Mouse (Mus musculus): Measurements from ENCODE around the gene Eme1. TPM values are rescaled to one million over a fixed set of nuclear protein-coding genes. Genes with fewer than 3 reads are reported as not detected.

Gene Eme1
- polyA plus RNA-seq, 1 experiment from 2014 or later, result 25.0 TPM

DNA sequence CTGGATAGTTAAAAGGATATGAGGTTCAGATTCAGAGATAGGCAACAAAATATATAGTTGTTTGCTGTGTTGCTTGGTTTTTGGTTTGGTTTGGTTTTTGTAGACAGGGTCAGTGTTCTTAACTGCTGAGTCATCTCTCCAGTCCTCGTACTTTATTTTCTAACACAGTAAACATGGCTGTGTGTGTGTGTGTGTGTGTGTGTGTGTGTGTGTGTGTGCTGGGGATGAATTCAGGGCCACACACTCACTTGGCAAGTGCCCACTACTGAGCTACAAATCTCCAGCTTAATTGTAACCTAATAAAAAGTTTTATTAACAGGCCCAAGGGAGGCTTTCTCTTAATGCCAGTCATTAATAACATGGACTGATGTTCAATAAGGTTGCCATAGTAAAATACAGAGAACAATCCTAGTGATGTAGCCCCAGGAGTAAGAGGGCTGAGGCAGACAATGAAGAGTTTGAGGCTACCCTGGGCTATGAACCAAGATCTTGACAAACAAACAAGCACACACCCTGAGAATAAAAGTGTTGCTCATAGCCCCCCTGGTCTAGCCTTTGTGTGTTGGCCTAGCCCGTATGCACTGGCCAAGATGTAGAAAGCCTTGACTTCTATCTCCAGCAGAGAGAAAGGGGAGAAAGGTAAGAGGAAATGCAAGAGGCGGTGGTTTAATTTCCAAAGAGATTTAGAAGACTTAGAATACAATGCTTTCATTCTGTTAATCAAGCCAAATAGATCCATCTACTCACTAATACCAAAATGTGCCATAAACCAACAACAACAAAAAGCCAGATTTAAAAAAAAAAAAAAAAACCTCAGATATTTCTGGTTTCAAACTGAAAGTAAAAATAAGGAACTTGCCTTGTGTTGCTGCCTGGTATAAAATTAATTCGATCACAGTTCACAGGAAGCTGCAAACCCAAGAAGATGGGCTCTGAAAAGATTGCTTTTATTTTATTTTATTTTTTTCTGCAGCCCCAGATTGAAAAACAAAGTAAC is 42.7 kb downstream of the Eme1 start:
- H3K27ac ChIP-seq, result no peak overlapping the region
- no peaks in the 10 kb centered on the region for H3K4me1 ChIP-seq
- WGBS (ENCODE audit: insufficient replicate concordance), result 50% methylated on average over 4 of the region's 4 CpGs
- no peak overlapping the region for H3K4me2 ChIP-seq
- H3K36me3 ChIP-seq, result no peaks in the 10 kb centered on the region
- no peak overlapping the region for H3K4me3 ChIP-seq
- ATAC-seq, result no peak
- H3K9ac ChIP-seq, result no peak overlapping the region
- H3K9me3 ChIP-seq (replicated peaks), result no peaks in the 10 kb centered on the region
- peaks cover 16% of the 10 kb centered on the region for H3K27me3 ChIP-seq (replicated peaks)

DNA sequence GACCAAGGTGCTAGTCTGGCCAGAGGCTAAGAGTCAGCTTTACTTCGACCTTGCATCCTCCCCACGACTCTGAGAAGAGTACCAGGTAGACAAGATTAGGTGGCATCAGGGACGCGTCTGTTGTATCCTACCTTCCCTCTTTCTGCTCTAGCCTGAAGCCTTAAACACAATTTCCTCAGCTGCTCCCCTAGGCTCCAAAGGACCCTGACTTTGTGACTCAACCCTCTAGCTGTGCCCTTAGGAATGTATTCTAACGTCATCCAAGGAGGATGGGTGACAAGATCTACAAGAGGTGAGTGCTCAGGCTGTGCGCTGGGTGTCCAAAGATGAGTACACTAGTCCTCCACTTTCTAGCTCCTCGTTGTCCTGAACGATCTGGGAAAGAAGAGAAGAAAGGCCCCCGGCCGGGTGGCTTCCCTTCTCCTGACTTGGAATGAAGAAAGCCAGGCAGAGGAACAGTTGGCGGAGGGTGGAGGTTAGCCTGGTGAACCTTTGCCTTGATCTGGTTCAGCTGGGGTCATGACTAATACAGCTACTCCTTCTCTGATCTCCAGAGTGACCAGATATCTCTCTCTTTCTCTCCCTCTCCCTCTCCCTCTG is 51.3 kb downstream of the Eme1 start:
- WGBS (ENCODE audit: insufficient replicate concordance), result 63% methylated on average over 11 of the region's 11 CpGs
- Histone ChIP-seq H3K27me3 (replicated peaks) (peaks cover 8% of the 10 kb centered on the region; the same call in 1 of the 2 replicates), H3K4me2 (peak overlapping the region; percentile 77), H3K4me1 (peaks cover 21% of the 10 kb centered on the region), H3K4me3 (peak overlapping the region; percentile 55), H3K9ac (no peak overlapping the region), H3K9me3 (replicated peaks) (no peaks in the 10 kb centered on the region), H3K36me3 (no peaks in the 10 kb centered on the region), H3K27ac (no peak overlapping the region)
- ATAC-seq, result no peak

DNA sequence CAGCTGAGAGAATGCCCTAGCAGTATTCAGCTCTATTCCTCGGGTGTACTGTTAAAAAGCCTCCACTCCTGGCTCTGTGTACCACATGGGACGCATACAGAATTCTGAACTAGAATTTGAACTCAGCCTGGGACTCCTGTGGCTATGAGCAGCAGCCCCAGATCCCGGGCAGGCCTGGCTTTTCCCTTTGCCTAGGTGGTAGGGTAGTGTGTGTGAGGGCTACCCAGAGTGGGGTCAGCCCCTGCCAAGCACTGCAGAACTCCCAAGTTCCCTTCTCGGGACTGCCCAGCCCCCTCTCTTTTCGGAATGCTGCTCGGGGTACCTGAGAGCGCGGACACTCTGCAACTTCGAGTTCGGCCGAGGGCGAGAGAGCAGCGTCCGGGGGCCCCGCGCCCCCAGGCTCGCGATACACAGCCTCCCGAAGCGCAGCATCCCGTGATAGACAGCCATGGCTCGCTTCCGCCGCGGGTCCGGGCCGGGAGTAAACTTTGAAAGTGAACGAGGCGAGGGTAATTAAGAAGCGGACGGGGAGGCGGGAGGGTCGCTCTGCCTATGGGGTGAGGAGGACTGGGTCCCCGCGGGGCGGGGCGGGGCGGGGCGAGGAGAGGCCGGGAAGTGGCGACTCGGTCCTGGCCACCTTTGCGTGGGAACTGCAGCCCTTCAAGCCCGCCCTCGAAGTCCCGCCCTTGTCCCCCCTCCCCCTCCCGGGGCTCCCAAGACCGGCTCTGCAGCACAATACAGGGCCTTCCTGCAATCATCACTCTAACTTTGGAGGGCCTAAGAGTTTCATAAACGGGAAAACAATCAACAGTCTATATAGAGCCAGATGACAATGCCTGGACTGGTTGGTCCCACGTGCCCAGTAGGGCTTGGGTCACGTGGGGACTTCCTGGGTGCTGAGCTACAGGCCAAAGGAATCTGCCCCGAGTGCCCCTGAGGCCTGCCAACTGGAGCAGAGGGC is 52.2 kb downstream of the Eme1 start, which contains the start of gene Acsf2:
Gene Acsf2, minus strand, starts transcription at position 551 of the 961 bp plus-strand sequence.
- Histone ChIP-seq H3K4me3 (peak within 1 kb of the TSS; percentile 55), H3K9ac (peak within 1 kb of the TSS; percentile 56), H3K9me3 (replicated peaks) (no peaks in the 10 kb centered on the region), H3K27me3 (replicated peaks) (peaks cover 8% of the 10 kb centered on the region; the same call in 1 of the 2 replicates), H3K36me3 (no peaks in the 10 kb centered on the region), H3K4me2 (peak within 1 kb of the TSS; percentile 77), H3K27ac (no peak within 1 kb of the TSS; the same call in 1 of the 2 replicates), H3K4me1 (peaks cover 21% of the 10 kb centered on the region)
- whole genome bisulfite sequencing (ENCODE audit: insufficient replicate concordance), result 3% methylated on average over 52 of the region's 52 CpGs
- ATAC-seq, result peak; percentile 71

DNA sequence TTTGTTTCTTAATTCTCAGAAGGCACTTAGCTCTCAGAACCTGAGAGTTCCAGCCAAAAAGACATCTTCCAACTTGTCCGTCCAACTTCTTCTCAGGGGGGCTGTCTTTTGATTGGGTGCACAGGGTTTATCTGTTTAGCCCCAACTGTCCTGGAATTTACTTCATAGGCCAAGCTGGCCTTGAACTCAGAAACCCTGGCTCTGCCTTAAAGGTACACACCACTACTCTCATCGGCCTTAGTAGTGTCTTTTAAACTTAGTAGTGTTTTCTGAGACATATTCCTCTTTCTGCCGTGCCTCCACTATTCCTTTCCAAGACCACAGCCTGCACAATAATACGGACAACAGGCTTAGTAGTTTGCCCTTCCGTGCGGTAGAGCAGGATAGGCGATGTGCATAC is 53.3 kb downstream of the Eme1 start:
- Histone ChIP-seq H3K9me3 (replicated peaks) (no peaks in the 10 kb centered on the region), H3K27me3 (replicated peaks) (peaks cover 8% of the 10 kb centered on the region; the same call in 1 of the 2 replicates), H3K27ac (no peak overlapping the region), H3K4me3 (no peak overlapping the region), H3K36me3 (no peaks in the 10 kb centered on the region), H3K4me1 (peaks cover 21% of the 10 kb centered on the region), H3K9ac (no peak overlapping the region), H3K4me2 (peak overlapping the region; percentile 77; the same call in 1 of the 2 replicates)
- ATAC-seq, result no peak
- WGBS (ENCODE audit: insufficient replicate concordance), result 77% methylated on average over 7 of the region's 7 CpGs

DNA sequence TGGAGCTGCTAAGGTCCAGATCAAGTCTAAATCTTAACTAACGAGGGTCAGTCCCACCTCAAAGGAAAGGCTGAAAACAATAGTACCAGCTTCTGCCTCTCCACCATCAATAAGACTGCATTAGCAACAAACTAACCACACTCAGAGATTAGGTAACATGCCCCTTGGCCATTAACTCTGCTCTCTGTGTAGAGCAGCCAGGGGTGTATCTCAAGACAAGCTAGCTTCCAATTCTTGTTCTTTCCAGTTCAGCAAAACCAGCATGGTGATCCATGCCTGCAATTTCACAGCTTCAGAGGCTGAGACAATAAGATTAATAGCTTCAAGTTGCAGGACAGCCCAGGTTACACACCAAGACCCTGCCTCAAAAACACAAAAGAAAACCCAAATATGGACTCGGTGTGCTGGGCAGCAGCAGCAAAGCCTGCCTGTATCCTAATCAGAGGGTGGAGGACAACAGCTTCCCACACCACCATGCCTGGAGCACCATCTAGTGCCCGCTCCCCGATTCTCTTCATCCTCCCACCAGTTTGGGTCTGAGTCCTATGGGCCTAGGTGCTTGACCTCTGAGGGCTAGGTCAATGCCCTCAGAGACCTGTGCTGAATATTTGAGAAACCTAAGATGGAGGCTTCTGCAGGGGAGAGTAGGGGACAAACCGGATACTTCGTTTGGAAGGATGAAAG is 55.2 kb downstream of the Eme1 start:
- Histone ChIP-seq H3K9ac (no peak overlapping the region), H3K36me3 (no peaks in the 10 kb centered on the region), H3K27me3 (replicated peaks) (peaks cover 8% of the 10 kb centered on the region; the same call in 1 of the 2 replicates), H3K4me1 (peaks cover 21% of the 10 kb centered on the region), H3K4me3 (no peak overlapping the region), H3K27ac (no peak overlapping the region), H3K4me2 (no peak overlapping the region), H3K9me3 (replicated peaks) (no peaks in the 10 kb centered on the region)
- no peak for ATAC-seq
- WGBS (ENCODE audit: insufficient replicate concordance), result 50% methylated on average over 6 of the region's 6 CpGs

DNA sequence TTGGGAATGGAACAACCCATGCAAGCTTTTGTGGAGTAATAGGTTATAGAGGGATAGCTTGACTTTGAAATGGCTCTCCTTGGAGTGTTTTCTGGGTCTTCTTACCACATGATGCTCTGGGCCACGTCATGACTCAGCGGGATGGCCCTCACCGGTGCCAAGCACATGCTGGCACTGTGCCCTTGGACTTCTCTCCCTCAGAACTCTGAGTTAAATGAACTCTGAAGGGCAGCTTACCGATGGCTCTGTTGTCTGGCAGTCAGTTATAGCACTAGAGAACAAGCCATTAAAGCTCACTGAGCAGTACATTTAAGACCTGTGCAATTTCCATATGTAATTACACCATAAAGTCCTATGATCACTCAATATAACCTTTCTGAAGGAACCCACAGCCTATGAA is 56.4 kb downstream of the Eme1 start:
- ATAC-seq, result no peak
- no peak overlapping the region for H3K27ac ChIP-seq
- no peaks in the 10 kb centered on the region for H3K9me3 ChIP-seq (replicated peaks)
- H3K9ac ChIP-seq, result no peak overlapping the region
- no peak overlapping the region for H3K4me2 ChIP-seq
- no peak overlapping the region for H3K4me3 ChIP-seq
- WGBS (ENCODE audit: insufficient replicate concordance), result 80% methylated on average over 4 of the region's 4 CpGs
- H3K4me1 ChIP-seq, result peaks cover 21% of the 10 kb centered on the region
- 0 out of 2 replicates have a peak, but pooled peaks cover 5% of the 10 kb centered on the region for H3K27me3 ChIP-seq (replicated peaks)
- no peaks in the 10 kb centered on the region for H3K36me3 ChIP-seq

DNA sequence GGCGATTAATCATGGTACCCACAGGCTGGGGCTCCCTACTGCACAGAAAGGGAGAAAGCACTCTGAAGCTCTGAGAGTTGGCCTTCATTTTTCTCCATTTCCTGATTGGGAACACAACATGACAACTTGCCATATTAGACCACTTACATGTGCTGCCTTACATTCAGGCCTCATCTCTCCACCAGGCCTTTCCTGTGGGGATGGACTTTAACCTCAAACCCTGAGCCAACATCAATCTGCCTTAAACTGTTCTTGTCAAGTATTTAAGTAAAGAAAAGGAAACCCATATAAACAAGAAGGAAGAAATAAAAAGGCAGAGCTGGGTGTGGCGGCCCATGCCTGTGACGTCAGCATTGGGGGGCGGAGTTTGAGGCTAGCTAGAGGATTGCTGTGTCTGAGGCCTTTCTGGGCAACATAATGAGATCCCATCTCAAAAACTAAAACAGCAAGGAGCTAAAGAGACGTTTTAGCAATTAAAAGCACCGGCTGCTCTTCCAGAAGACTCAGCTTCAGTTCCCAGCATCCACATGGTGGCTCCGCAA is 57.4 kb downstream of the Eme1 start:
- Histone ChIP-seq H3K9ac (no peak overlapping the region), H3K9me3 (replicated peaks) (no peaks in the 10 kb centered on the region)
- 55% methylated on average over 7 of the region's 7 CpGs for WGBS (ENCODE audit: insufficient replicate concordance)

More for the DNA sequence above, 57.4 kb downstream of the Eme1 start:
- Histone ChIP-seq H3K4me2 (no peak overlapping the region), H3K27me3 (replicated peaks) (no peaks in the 10 kb centered on the region), H3K4me1 (peaks cover 17% of the 10 kb centered on the region), H3K36me3 (no peaks in the 10 kb centered on the region), H3K27ac (no peak overlapping the region), H3K4me3 (no peak overlapping the region)
- ATAC-seq, result no peak

Other genes starting within 250 kb of the Eme1 start
- 2.5 and 3.2 TPM in 2 replicates for gene Cacna1g, start 179.8 kb downstream of the Eme1 start, polyA plus RNA-seq (2016; fragmentation: Nextera tagmentation; extraction: Ambion mirVana)
- gene Spata20, start 167.8 kb downstream of the Eme1 start, polyA plus RNA-seq (2016; fragmentation: Nextera tagmentation; extraction: Ambion mirVana), result not detected in 2 replicates
- gene Epn3, start 154.0 kb downstream of the Eme1 start, polyA plus RNA-seq (2016; fragmentation: Nextera tagmentation; extraction: Ambion mirVana), result not detected in 2 replicates
- 0.28 and 0.37 TPM in 2 replicates for gene Mycbpap, start 132.2 kb downstream of the Eme1 start, polyA plus RNA-seq (2016; fragmentation: Nextera tagmentation; extraction: Ambion mirVana)
- 2.0 and 3.2 TPM in 2 replicates for gene Rsad1, start 104.7 kb downstream of the Eme1 start, polyA plus RNA-seq (2016; fragmentation: Nextera tagmentation; extraction: Ambion mirVana)
- gene Chad, start 88.9 kb downstream of the Eme1 start, polyA plus RNA-seq (2016; fragmentation: Nextera tagmentation; extraction: Ambion mirVana), result 0.10 TPM in 1 of 2 replicates, not detected in the other
- gene Acsf2, start 52.1 kb downstream of the Eme1 start, polyA plus RNA-seq (2016; fragmentation: Nextera tagmentation; extraction: Ambion mirVana), result 1.1 and 1.2 TPM in 2 replicates
- gene Lrrc59, start 24.2 kb downstream of the Eme1 start, polyA plus RNA-seq (2016; fragmentation: Nextera tagmentation; extraction: Ambion mirVana), result 182 and 186 TPM in 2 replicates
- 89.1 and 95.3 TPM in 2 replicates for gene Mrpl27, start 197 bp downstream of the Eme1 start, polyA plus RNA-seq (2016; fragmentation: Nextera tagmentation; extraction: Ambion mirVana)
- 7.0 and 7.1 TPM in 2 replicates for gene Xylt2, start 23.6 kb upstream of the Eme1 start, polyA plus RNA-seq (2016; fragmentation: Nextera tagmentation; extraction: Ambion mirVana)
- gene Gm11541, start 50.5 kb upstream of the Eme1 start, polyA plus RNA-seq (2016; fragmentation: Nextera tagmentation; extraction: Ambion mirVana), result not detected in 2 replicates
- 0.11 TPM in 1 of 2 replicates, not detected in the other for gene Cdc34b, start 87.8 kb upstream of the Eme1 start, polyA plus RNA-seq (2016; fragmentation: Nextera tagmentation; extraction: Ambion mirVana)
- not detected in 2 replicates for gene Tmem92, start 128.7 kb upstream of the Eme1 start, polyA plus RNA-seq (2016; fragmentation: Nextera tagmentation; extraction: Ambion mirVana)

Measured in liver, embryonic 12.5 days (tissue).